Mouse (Mus musculus) spleen, postnatal 36 days (tissue): ENCODE data around the gene Stox2.

Experiments used
- DNase-seq, 2 experiments: peaks; one replicate each; pipeline ENCODE4 v3.0.0; 2022; ENCODE audit warnings: low spot score in 2 of 2, mixed read lengths in 1 of 2

Gene Stox2

GRCm38 (mm10) chr8:47409061-47409460, 37.1 kb downstream of the Stox2 start:
- DNase-seq = no peak

GRCm38 (mm10) chr8:47404852-47405251, 41.3 kb downstream of the Stox2 start:
- no peak for DNase-seq

GRCm38 (mm10) chr8:47392927-47393326, 53.2 kb downstream of the Stox2 start:
- DNase-seq = no peak

GRCm38 (mm10) chr8:47392290-47392689, 53.9 kb downstream of the Stox2 start:
- DNase-seq = no peak

GRCm38 (mm10) chr8:47391844-47392243, 54.3 kb downstream of the Stox2 start:
- DNase-seq = no peak

- DNase-seq = no peak
Observed at GRCm38 (mm10) chr8:47389430-47389829, 56.7 kb downstream of the Stox2 start.

GRCm38 (mm10) chr8:47388171-47388570, 58.0 kb downstream of the Stox2 start:
- no peak for DNase-seq

- no peak for DNase-seq
Observed at GRCm38 (mm10) chr8:47385810-47386209, 60.4 kb downstream of the Stox2 start.

GRCm38 (mm10) chr8:47384151-47384550, 62.0 kb downstream of the Stox2 start:
- DNase-seq = no peak

GRCm38 (mm10) chr8:47383632-47384031, 62.5 kb downstream of the Stox2 start:
- no peak for DNase-seq

- DNase-seq = no peak
Observed at GRCm38 (mm10) chr8:47381216-47381615, 64.9 kb downstream of the Stox2 start.

GRCm38 (mm10) chr8:47380725-47381124, 65.4 kb downstream of the Stox2 start:
- no peak for DNase-seq

- DNase-seq = no peak
Observed at GRCm38 (mm10) chr8:47380075-47380474, 66.1 kb downstream of the Stox2 start.

GRCm38 (mm10) chr8:47376651-47377050, 69.5 kb downstream of the Stox2 start:
- no peak for DNase-seq

- no peak for DNase-seq
Observed at GRCm38 (mm10) chr8:47373757-47374156, 72.4 kb downstream of the Stox2 start.

- no peak for DNase-seq
Observed at GRCm38 (mm10) chr8:47371539-47371938, 74.6 kb downstream of the Stox2 start.

- DNase-seq = no peak
Observed at GRCm38 (mm10) chr8:47371081-47371480, 75.1 kb downstream of the Stox2 start.

GRCm38 (mm10) chr8:47370421-47371080, 75.6 kb downstream of the Stox2 start:
- DNase-seq = peak; percentile 65 to 69

- DNase-seq = no peak
Observed at GRCm38 (mm10) chr8:47369949-47370348, 76.2 kb downstream of the Stox2 start.

GRCm38 (mm10) chr8:47369044-47369769, 77.0 kb downstream of the Stox2 start:
- no peak for DNase-seq

GRCm38 (mm10) chr8:47367029-47367428, 79.1 kb downstream of the Stox2 start:
- DNase-seq = no peak

GRCm38 (mm10) chr8:47363271-47363670, 82.9 kb downstream of the Stox2 start:
- DNase-seq = no peak

- no peak for DNase-seq
Observed at GRCm38 (mm10) chr8:47355340-47355906, 90.7 kb downstream of the Stox2 start.
